Comparison of ENCODE assay signal across 9 mouse cellular contexts in the genomic region with DNA sequence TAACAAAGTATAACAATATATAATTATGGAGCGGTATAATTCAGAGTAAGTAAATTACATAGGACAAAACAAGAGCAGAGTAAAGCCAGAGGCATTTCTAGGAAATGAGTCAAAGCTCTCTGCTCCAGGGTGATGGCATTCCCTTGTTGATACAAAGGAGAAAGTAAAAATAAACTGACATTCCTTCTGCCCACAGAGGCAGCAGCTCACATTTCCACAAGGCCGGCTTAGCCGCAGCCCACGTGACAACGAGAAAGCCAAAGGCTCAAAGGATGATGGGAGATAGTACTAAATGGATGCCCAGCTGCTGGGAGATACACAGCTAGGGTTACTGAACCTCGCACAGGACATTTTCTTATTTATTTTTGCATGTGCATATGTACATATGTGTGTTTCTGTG. TPM values are rescaled to one million over a fixed set of nuclear protein-coding genes. Genes with fewer than 3 reads are reported as not detected.
A peak's percentile ranks its signal among the peaks of the same experiment; 100 is the strongest.
DNase-seq lines count a peak whose midpoint lies in the region; ATAC-seq lines count a peak whose summit lies in the region.
"Had no signal": no experiment of that assay in that cellular context is flagged by ENCODE, and none has a peak within 500 bp of the region (broad histone marks: within the 10 kb centered on the region; RNA-seq: fewer than 3 reads in every experiment).

No protein-coding gene starts in this region.

- no peak overlapping the region for H3K27ac ChIP-seq in liver, embryonic 12.5 days
- H3K27ac ChIP-seq: liver, embryonic 15.5 days had no signal

- no peak for ATAC-seq in liver, embryonic 12.5 days

- no peaks in the 10 kb centered on the region for H3K9me3 ChIP-seq in liver, embryonic 12.5 days (replicated peaks)
- H3K9me3 ChIP-seq: liver, embryonic 15.5 days had no signal

- no peaks in the 10 kb centered on the region for H3K27me3 ChIP-seq in liver, embryonic 12.5 days (replicated peaks)
- H3K27me3 ChIP-seq: liver, embryonic 15.5 days had no signal

- no peak overlapping the region for H3K4me3 ChIP-seq in liver, embryonic 12.5 days
- H3K4me3 ChIP-seq: liver, embryonic 15.5 days had no signal

- no peaks in the 10 kb centered on the region for H3K4me1 ChIP-seq in liver, embryonic 12.5 days
- H3K4me1 ChIP-seq: liver, embryonic 15.5 days had no signal

- H3K9ac ChIP-seq in liver, embryonic 12.5 days = no peak overlapping the region
- H3K9ac ChIP-seq: liver, embryonic 15.5 days had no signal

- WGBS in liver, embryonic 12.5 days (ENCODE audit: insufficient replicate concordance) = 46% methylated on average over 6 of the region's 6 CpGs

- DNase-seq in right cerebral cortex, adult 18-20 months = peak; percentile 23
- DNase-seq in right cerebral cortex, postnatal 36 days (ENCODE audit: low spot score in 2 of 2) = no peak
- peak; percentile 42 to 56 for DNase-seq in heart, adult 18-20 months
- DNase-seq in kidney, postnatal 36 days = peak; percentile 14 to 18
- DNase-seq in cerebellum, postnatal 14 days = no peak
- DNase-seq in left cerebral cortex, adult 18-20 months (ENCODE audit: low spot score in 2 of 2) = no peak
- no peak for DNase-seq in left cerebral cortex, adult 8-10 months (ENCODE audit: low spot score in 2 of 2)

- no peak overlapping the region for H3K4me2 ChIP-seq in liver, embryonic 12.5 days
- H3K4me2 ChIP-seq: liver, embryonic 15.5 days had no signal

- no peaks in the 10 kb centered on the region for H3K36me3 ChIP-seq in liver, embryonic 12.5 days
- H3K36me3 ChIP-seq: liver, embryonic 15.5 days had no signal

RNA-seq across cellular contexts. Expression of a gene that starts 24.1 kb away (rescaled TPM):
- 1 to 10 TPM; 3.6 to 5.0 TPM for total RNA-seq in heart, adult 18-20 months (2021)
- total RNA-seq in left cerebral cortex, adult 18-20 months (2021) = 10 to 100 TPM; 19.1 to 21.0 TPM
- polyA plus RNA-seq in liver, embryonic 12.5 days (2016; fragmentation: Nextera tagmentation; extraction: Ambion mirVana) = 17.3 and 19.4 TPM in 2 replicates
- total RNA-seq in left cerebral cortex, adult 8-10 months (2022) = 10 to 100 TPM; 18.9 to 24.8 (median 19.9) TPM

RNA-seq across cellular contexts. Expression of a gene that starts 44.8 kb away (rescaled TPM):
- total RNA-seq in heart, adult 18-20 months (2021) = 10 to 100 TPM; 25.6 to 32.3 TPM
- 1 to 10 TPM; 9.3 to 9.8 TPM for total RNA-seq in left cerebral cortex, adult 18-20 months (2021)
- 3.3 and 4.2 TPM in 2 replicates for polyA plus RNA-seq in liver, embryonic 12.5 days (2016; fragmentation: Nextera tagmentation; extraction: Ambion mirVana)
- total RNA-seq in left cerebral cortex, adult 8-10 months (2022) = 10 to 100 TPM in 2 of 4 experiments, 1 to 10 TPM in 2; 9.6 to 10.8 (median 10.2) TPM

Comparison
In these comparisons a context has a peak if more than half of its experiments do, and no peak if none do; other contexts are left out.
1. DNase-seq: peak in right cerebral cortex, adult 18-20 months (single experiment), heart, adult 18-20 months (2 of 2) and kidney, postnatal 36 days (2 of 2); none in right cerebral cortex, postnatal 36 days (0 of 2), cerebellum, postnatal 14 days (0 of 2), left cerebral cortex, adult 18-20 months (0 of 2) and left cerebral cortex, adult 8-10 months (0 of 2).